Mouse (Mus musculus): ENCODE measurements around the gene Lmx1a.

Lmx1a gene

GRCm38 (mm10) chr1:167694731-167695130, 5.7 kb downstream of the Lmx1a start:
- DNase-seq: no peak

GRCm38 (mm10) chr1:167695910-167696459, 6.9 kb downstream of the Lmx1a start:
- no peak for DNase-seq

- no peak for DNase-seq
Observed at GRCm38 (mm10) chr1:167699706-167700105, 10.7 kb downstream of the Lmx1a start.

DNA sequence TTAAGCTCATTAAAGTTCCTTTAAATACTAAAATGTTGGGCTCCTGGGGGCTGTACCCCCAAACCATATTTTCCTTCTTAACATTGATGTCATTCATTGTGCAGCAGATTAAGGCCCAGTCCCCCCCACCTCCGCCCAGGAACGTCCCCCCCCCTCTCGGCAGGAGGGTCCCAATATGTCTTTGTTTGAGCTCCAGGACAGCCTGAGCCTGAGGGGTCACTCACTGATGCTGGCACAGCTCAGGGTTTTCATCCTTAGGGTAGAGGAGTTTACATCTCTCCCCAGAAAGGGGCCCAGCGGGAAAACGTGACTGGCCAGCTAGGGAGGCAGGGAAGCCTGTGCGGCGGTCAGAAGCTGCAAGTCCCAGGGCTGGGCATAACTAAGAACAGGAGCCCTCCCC, 11.2 kb downstream of the Lmx1a start:
- DNase-seq: no peak

DNA sequence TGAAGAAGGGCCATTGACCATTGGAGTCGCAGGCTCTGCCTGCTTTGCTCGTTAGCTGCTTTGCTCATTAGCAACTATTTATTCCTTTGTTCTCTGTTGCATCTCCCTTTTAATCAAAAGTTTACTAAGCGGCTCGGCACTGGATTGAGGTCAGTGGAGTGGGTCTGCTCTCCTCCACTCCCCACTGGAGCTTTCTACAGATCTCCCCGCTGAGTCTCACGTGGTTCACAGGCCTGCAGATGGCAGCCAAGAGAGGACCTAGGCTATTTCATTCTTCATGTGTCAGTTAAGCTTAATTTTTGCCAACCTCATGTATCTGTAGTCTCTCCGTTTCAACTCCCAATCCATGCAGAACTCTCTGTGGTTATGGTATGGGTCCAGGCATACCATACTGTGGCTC, 16.5 kb downstream of the Lmx1a start:
- no peak for DNase-seq

GRCm38 (mm10) chr1:167708761-167709160, 19.7 kb downstream of the Lmx1a start:
- no peak for DNase-seq

- DNase-seq: no peak
Observed at GRCm38 (mm10) chr1:167715730-167716341, 26.8 kb downstream of the Lmx1a start.

- no peak for DNase-seq
Observed at GRCm38 (mm10) chr1:167734471-167734870, 45.4 kb downstream of the Lmx1a start.

GRCm38 (mm10) chr1:167736793-167737192, 47.8 kb downstream of the Lmx1a start:
- DNase-seq: no peak

DNA sequence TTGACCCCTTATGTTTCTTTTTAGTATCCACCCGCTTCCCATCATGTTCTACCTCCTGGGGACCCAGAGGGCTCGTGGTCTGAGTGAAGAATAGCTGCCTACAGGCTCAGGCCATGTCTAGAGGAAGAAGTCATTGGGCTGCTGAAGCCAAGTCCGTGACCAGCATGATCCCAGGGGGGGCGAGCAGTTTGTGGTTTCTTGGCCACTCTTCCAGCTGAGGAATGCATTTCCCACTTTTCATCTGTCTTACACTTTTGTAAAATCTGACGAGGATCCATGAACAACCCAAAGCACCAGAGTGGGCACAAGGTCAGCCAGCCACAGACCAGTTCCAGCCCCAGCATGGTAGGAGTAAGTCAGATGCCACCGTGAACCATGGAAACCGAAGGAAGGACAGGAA, 50.2 kb downstream of the Lmx1a start:
- DNase-seq: no peak

- no peak for DNase-seq
Observed at GRCm38 (mm10) chr1:167746676-167747075, 57.6 kb downstream of the Lmx1a start.

DNA sequence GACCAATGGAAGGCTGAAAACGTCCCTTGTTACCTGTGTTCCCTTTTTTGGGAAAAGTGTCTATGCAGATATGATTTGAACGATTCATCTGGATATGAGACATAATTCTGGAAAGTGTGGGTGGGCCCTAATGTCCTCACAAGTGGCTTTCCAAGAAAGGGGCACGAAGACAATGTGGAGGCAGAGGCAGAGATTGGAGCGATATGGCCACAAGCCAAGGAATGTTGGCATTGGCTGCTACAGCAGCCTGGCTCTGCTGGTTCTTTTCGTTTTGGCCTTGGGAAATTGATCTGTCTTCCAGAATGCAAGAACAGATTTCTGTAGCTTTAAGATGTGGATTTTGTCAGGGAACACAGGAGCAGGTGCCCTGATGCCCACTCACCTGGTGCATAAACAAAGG, 63.6 kb downstream of the Lmx1a start:
- peak; percentile 8 to 30 for DNase-seq

- DNase-seq: no peak
Observed at GRCm38 (mm10) chr1:167754085-167754484, 65.0 kb downstream of the Lmx1a start.

GRCm38 (mm10) chr1:167754636-167755522, 65.8 kb downstream of the Lmx1a start:
- DNase-seq: no peak

GRCm38 (mm10) chr1:167758208-167758607, 69.2 kb downstream of the Lmx1a start:
- DNase-seq: peak in 1 of 2 experiments; percentile 5

DNA sequence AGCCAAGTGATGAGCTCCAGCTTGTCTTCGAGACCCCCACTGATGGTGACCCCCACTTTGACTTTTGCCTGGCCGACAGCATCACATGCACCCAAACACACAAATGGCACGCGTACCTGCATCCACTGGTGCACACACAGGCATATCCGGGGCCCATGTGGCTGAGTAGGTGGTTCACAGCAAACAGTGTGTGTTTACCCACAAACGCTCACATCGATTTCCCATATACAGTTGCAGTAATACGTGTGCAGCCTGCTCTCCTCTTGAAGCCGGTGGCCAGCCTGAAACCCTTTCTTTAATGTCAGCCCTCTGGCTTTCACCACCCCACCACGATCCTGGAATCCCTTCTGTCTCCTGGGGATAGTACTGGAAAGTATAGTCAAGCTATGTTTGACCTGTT, 71.3 kb downstream of the Lmx1a start:
- DNase-seq: no peak

DNA sequence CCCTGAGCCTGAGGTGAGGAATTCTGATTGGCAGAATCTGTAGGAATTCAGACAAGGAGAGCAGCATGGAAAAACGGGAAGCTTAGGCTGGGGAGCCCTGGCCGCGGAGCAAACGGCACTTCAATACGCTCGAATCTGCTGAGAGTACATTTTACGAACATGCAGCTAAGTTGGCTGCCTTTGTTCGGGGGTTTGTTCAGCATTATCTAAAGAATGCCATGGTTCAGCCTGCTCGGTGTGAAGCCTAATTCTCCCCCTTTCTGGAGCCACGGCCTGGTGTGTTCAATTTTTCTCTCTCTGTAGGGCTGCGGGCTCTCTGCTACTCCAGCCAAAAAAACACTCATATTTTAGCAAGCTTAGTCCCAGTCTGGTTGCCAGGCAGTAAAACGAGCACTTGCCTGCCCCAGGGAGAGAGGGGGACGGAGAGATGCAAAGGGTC, 72.8 kb downstream of the Lmx1a start:
- no peak for DNase-seq

DNA sequence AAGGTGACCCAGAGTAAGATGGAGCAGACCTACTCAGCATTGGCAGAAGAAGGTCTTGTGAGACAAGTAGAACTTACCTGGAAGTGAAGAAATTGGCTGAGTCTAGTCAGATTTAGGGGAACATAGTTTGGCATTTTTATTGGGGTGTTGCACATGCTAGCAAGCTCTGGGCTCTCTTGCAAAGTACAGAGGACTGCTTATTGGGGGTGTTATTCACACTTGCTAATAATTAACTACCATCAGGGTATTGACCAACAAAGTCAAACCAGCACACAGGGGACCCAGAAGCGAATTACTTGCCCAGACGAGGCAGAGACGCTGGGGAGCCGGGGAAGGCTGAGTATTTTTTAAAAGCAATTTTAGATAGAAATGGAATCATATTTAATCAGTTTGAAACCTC, 77.6 kb downstream of the Lmx1a start:
- DNase-seq: no peak

GRCm38 (mm10) chr1:167770457-167770856, 81.4 kb downstream of the Lmx1a start:
- no peak for DNase-seq

- DNase-seq: no peak
Observed at GRCm38 (mm10) chr1:167779766-167780488, 90.9 kb downstream of the Lmx1a start.

DNA sequence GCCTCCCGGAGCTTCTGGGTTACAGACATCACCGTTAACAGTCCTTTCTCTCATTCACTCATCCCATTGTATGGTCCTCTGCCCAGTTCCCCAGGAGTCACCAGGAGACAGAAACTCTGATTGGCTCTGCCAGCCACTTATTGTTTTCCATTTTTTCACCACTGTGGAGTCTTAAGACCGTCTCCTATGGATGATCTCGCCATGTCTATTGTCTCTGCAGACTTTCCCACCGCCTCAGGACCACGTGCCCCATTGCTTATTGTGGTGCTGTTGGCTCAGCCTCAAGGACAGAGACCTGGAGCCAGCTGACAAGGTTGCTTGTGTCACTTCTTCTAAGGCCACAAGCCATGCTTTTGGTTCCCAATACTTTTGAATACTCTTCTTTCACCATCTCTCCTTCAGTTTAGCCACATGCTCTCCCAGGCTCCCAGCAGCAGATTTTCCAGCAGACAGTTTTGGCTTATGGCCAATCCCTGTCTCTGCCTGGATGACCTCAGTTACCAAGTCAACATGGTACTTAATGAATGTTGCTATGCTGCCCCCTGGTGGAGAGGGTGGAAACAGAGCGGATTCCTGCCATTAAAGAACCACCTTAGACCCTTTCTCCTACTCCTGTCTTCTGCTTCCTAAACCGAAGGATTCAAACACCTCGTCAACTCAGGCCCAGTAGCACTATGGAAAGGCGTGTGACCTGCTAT, 92.9 kb downstream of the Lmx1a start:
- DNase-seq: peak; percentile 78 to 86

GRCm38 (mm10) chr1:167784067-167784466, 95.0 kb downstream of the Lmx1a start:
- DNase-seq: no peak

All from kidney, postnatal 36 days (tissue).